Mouse (Mus musculus): ENCODE data around the gene Ranbp17. TPM values are rescaled to one million over a fixed set of nuclear protein-coding genes. Genes with fewer than 3 reads are reported as not detected.

The Ranbp17 gene
- total and polyA plus RNA-seq, 2 experiments from 2014 or later = 2.1 to 3.6 TPM

DNA sequence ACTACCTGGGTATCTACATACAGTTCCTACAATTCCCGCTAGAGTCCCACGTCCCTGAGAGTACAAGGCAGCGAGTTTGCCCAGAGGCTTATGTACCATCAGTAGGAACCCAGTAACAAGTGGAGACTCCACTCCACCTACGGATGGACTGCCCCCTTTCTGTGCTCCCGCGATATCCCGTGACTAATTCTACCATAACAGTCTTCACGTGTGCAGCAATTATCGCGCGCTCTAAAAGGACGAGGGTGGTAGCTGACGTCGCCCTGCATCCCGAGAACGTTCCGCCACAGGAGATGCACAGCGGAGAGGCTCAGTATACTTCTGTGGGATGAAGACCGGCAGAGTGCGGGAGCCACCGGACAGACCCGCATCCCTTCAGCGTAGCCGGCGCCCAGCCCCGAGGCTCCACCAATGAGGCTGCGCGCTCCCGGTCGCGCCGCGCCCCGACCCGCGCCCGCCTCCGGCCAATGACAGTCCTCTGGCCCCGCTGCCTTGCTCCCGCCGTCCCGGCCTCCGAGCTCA lies 631 bp downstream of the Ranbp17 start:
- H3K36me3 ChIP-seq (replicated peaks; ENCODE audit: control insufficient read depth, insufficient read depth, low read length) = no peaks in the 10 kb centered on the region
- peak overlapping the region; percentile 76 for H3K9ac ChIP-seq (replicated peaks; ENCODE audit: low read depth, low read length)
- under 1% methylated on average over 43 of the region's 43 CpGs for WGBS
- DNase-seq (ENCODE audit: low spot score) (peak; percentile 89), ATAC-seq (ENCODE audit: insufficient read depth, low read depth) (peak; percentile 92)
- H3K4me3 ChIP-seq (ENCODE audit: low read depth, low read length) = peak overlapping the region; percentile 86
- peak overlapping the region; percentile 71 for H3K27ac ChIP-seq (ENCODE audit: low read depth)
- H3K9me3 ChIP-seq (replicated peaks; ENCODE audit: control insufficient read depth, low read length) = no peaks in the 10 kb centered on the region
- TF ChIP-seq CTCF (IDR thresholded peaks at IDR 0.05; ENCODE audit: low read depth) (peak; percentile 27), EP300 (IDR thresholded peaks at IDR 0.05; ENCODE audit: low read depth) (no peak)
- H3K4me1 ChIP-seq (ENCODE audit: control insufficient read depth, insufficient read depth) = no peaks in the 10 kb centered on the region
- H3K27me3 ChIP-seq (ENCODE audit: control insufficient read depth, insufficient read depth, low read length) = no peaks in the 10 kb centered on the region
- H3K4me2 ChIP-seq (ENCODE audit: low read depth, low read length) = peak overlapping the region; percentile 94

GRCm38 (mm10) chr11:33509401-33509800 lies 4.1 kb downstream of the Ranbp17 start:
- Histone ChIP-seq H3K9me3 (replicated peaks; ENCODE audit: control insufficient read depth, low read length) (no peaks in the 10 kb centered on the region), H3K9ac (replicated peaks; ENCODE audit: low read depth, low read length) (no peak overlapping the region), H3K27me3 (ENCODE audit: control insufficient read depth, insufficient read depth, low read length) (no peaks in the 10 kb centered on the region), H3K4me2 (ENCODE audit: low read depth, low read length) (no peak overlapping the region), H3K4me3 (ENCODE audit: low read depth, low read length) (no peak overlapping the region), H3K36me3 (replicated peaks; ENCODE audit: control insufficient read depth, insufficient read depth, low read length) (no peaks in the 10 kb centered on the region), H3K27ac (ENCODE audit: low read depth) (no peak overlapping the region), H3K4me1 (ENCODE audit: control insufficient read depth, insufficient read depth) (no peaks in the 10 kb centered on the region)
- no peak for TF ChIP-seq EP300 (IDR thresholded peaks at IDR 0.05; ENCODE audit: low read depth)
- TF ChIP-seq CTCF (IDR thresholded peaks at IDR 0.05; ENCODE audit: low read depth) = no peak
- ATAC-seq (ENCODE audit: insufficient read depth, low read depth) (no peak), DNase-seq (ENCODE audit: low spot score) (no peak)

DNA sequence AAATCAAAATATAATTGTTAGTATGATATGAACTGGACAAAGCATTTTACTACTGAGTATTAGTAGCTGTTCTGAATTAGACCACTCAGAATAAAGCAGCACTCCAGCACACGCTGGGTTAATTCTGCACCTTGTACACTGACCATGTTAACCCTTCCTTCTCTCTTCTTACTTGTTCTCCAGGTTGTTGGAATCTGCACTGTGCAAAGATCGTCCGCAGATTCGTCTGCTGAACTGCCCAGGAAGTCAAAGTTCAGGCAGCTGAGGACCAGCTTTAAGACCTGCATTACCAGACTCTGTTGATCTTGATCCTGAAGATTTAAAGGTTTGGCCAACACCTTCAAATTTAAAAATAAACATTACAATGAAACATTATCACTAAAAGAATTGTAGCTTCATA lies 27.8 kb downstream of the Ranbp17 start:
- ATAC-seq (ENCODE audit: insufficient read depth, low read depth) (no peak), DNase-seq (ENCODE audit: low spot score) (no peak)
- Histone ChIP-seq H3K27me3 (ENCODE audit: control insufficient read depth, insufficient read depth, low read length) (no peaks in the 10 kb centered on the region), H3K27ac (ENCODE audit: low read depth) (no peak overlapping the region), H3K36me3 (replicated peaks; ENCODE audit: control insufficient read depth, insufficient read depth, low read length) (no peaks in the 10 kb centered on the region), H3K9me3 (replicated peaks; ENCODE audit: control insufficient read depth, low read length) (no peaks in the 10 kb centered on the region), H3K4me2 (ENCODE audit: low read depth, low read length) (no peak overlapping the region), H3K9ac (replicated peaks; ENCODE audit: low read depth, low read length) (no peak overlapping the region), H3K4me1 (ENCODE audit: control insufficient read depth, insufficient read depth) (no peaks in the 10 kb centered on the region), H3K4me3 (ENCODE audit: low read depth, low read length) (no peak overlapping the region)
- WGBS = 76% methylated on average over 4 of the region's 4 CpGs
- TF ChIP-seq EP300 (IDR thresholded peaks at IDR 0.05; ENCODE audit: low read depth) (no peak), CTCF (IDR thresholded peaks at IDR 0.05; ENCODE audit: low read depth) (no peak)

DNA sequence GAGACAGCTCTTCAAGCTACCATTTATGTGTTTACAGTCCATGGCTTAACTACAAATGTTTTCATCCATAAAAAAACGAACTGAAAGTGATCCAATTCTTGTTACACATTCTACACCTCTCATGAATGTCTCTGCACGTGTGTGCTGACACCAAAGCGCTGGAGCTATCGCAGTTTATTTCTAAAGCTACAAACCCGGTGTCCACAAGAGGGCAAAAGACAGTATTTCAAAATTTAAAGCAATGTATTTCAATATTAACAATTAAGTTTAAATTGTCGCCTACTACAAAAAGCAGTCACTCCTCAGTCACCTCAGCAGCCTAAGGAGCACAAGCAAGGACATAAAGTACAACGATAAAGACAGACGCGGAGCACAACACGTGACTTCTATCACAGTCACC lies 33.1 kb downstream of the Ranbp17 start:
- no peak overlapping the region for H3K9ac ChIP-seq (replicated peaks; ENCODE audit: low read depth, low read length)
- no peak overlapping the region for H3K4me2 ChIP-seq (ENCODE audit: low read depth, low read length)
- no peak for DNase-seq (ENCODE audit: low spot score)
- no peak for ATAC-seq (ENCODE audit: insufficient read depth, low read depth)
- TF ChIP-seq EP300 (IDR thresholded peaks at IDR 0.05; ENCODE audit: low read depth) (no peak), CTCF (IDR thresholded peaks at IDR 0.05; ENCODE audit: low read depth) (no peak)
- no peak overlapping the region for H3K27ac ChIP-seq (ENCODE audit: low read depth)
- H3K4me1 ChIP-seq (ENCODE audit: control insufficient read depth, insufficient read depth) = no peaks in the 10 kb centered on the region
- no peaks in the 10 kb centered on the region for H3K9me3 ChIP-seq (replicated peaks; ENCODE audit: control insufficient read depth, low read length)
- H3K27me3 ChIP-seq (ENCODE audit: control insufficient read depth, insufficient read depth, low read length) = no peaks in the 10 kb centered on the region
- no peaks in the 10 kb centered on the region for H3K36me3 ChIP-seq (replicated peaks; ENCODE audit: control insufficient read depth, insufficient read depth, low read length)
- no peak overlapping the region for H3K4me3 ChIP-seq (ENCODE audit: low read depth, low read length)
- 81% methylated on average over 10 of the region's 10 CpGs for WGBS

DNA sequence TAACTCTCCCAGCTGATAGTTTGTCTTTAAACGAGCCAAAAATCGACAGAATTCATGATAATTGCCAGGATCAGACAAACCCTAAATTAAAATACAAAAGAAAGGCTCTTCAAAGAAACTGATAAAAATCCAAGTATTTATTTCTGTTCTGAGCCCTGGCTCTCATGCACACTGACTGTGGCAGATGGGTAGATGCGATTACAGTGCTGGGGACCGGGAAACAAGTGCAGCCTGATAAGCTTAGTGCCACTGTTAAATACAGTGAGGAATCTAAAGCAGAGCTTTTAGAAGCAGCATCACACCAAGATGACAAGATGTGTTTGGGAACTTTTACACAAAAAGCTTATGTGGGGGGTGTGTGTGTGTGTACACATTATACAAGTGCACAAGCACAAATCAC lies 34.3 kb downstream of the Ranbp17 start:
- Histone ChIP-seq H3K9me3 (replicated peaks; ENCODE audit: control insufficient read depth, low read length) (no peaks in the 10 kb centered on the region), H3K27me3 (ENCODE audit: control insufficient read depth, insufficient read depth, low read length) (no peaks in the 10 kb centered on the region)
- TF ChIP-seq EP300 (IDR thresholded peaks at IDR 0.05; ENCODE audit: low read depth) (no peak), CTCF (IDR thresholded peaks at IDR 0.05; ENCODE audit: low read depth) (no peak)

GRCm38 (mm10) chr11:33476634-33477033 lies 36.9 kb downstream of the Ranbp17 start:
- Histone ChIP-seq H3K36me3 (replicated peaks; ENCODE audit: control insufficient read depth, insufficient read depth, low read length) (no peaks in the 10 kb centered on the region), H3K4me3 (ENCODE audit: low read depth, low read length) (no peak overlapping the region), H3K4me2 (ENCODE audit: low read depth, low read length) (no peak overlapping the region), H3K9me3 (replicated peaks; ENCODE audit: control insufficient read depth, low read length) (no peaks in the 10 kb centered on the region), H3K9ac (replicated peaks; ENCODE audit: low read depth, low read length) (no peak overlapping the region), H3K4me1 (ENCODE audit: control insufficient read depth, insufficient read depth) (no peaks in the 10 kb centered on the region), H3K27ac (ENCODE audit: low read depth) (no peak overlapping the region), H3K27me3 (ENCODE audit: control insufficient read depth, insufficient read depth, low read length) (no peaks in the 10 kb centered on the region)
- TF ChIP-seq EP300 (IDR thresholded peaks at IDR 0.05; ENCODE audit: low read depth) (no peak), CTCF (IDR thresholded peaks at IDR 0.05; ENCODE audit: low read depth) (no peak)
- 89% methylated on average over 2 of the region's 2 CpGs for WGBS
- ATAC-seq (ENCODE audit: insufficient read depth, low read depth) = no peak
- no peak for DNase-seq (ENCODE audit: low spot score)

More for the DNA sequence above, 34.3 kb downstream of the Ranbp17 start:
- WGBS = 61% methylated on average over 4 of the region's 4 CpGs
- H3K9ac ChIP-seq (replicated peaks; ENCODE audit: low read depth, low read length) = no peak overlapping the region
- H3K4me1 ChIP-seq (ENCODE audit: control insufficient read depth, insufficient read depth) = no peaks in the 10 kb centered on the region
- ATAC-seq (ENCODE audit: insufficient read depth, low read depth) (no peak), DNase-seq (ENCODE audit: low spot score) (no peak)
- no peak overlapping the region for H3K4me3 ChIP-seq (ENCODE audit: low read depth, low read length)
- no peaks in the 10 kb centered on the region for H3K36me3 ChIP-seq (replicated peaks; ENCODE audit: control insufficient read depth, insufficient read depth, low read length)
- no peak overlapping the region for H3K27ac ChIP-seq (ENCODE audit: low read depth)
- H3K4me2 ChIP-seq (ENCODE audit: low read depth, low read length) = no peak overlapping the region

Measured in heart, postnatal 0 days (tissue).